Mouse (Mus musculus) embryo, embryonic 11 days (tissue): ENCODE measurements at regions not wholly inside any gene's neighbourhood (a gene's known extent, or its start where the extent isn't known, plus 50 kb on each side); places are given as distances from the start of the nearest gene placed in this dataset.

Experiments used
- DNase-seq: peaks from one replicate; pipeline ENCODE4 v3.0.0-alpha.2; 2015

- no peak for DNase-seq
These were observed 207.2 kb upstream of the Dmd start for GRCm38 (mm10) chrX:82741478-82741877.

GRCm38 (mm10) chrX:82764204-82764603 lies 184.5 kb upstream of the Dmd start:
- DNase-seq = no peak

- no peak for DNase-seq
These were observed 139.5 kb upstream of the Dmd start for GRCm38 (mm10) chrX:82809171-82809570.

- peak; percentile 19 for DNase-seq
These were observed 134.1 kb upstream of the Dmd start for GRCm38 (mm10) chrX:82814618-82815017.

GRCm38 (mm10) chrX:82817045-82817444 lies 131.6 kb upstream of the Dmd start:
- peak; percentile 28 for DNase-seq

GRCm38 (mm10) chrX:82823606-82824005 lies 125.1 kb upstream of the Dmd start:
- no peak for DNase-seq

- peak; percentile 6 for DNase-seq
These were observed 82.6 kb upstream of the Dmd start for GRCm38 (mm10) chrX:82866116-82866515.
